In genomic region chr2:163875484-163875883, GRCm38 (mm10) we compare ENCODE assay signal across 14 mouse cellular contexts. TPM values are rescaled to one million over a fixed set of nuclear protein-coding genes. Genes with fewer than 3 reads are reported as not detected.
DNase-seq lines count a peak whose midpoint lies in the region; ATAC-seq lines count a peak whose summit lies in the region.
"Had no signal": no experiment of that assay in that cellular context is flagged by ENCODE, and none has a peak within 500 bp of the region (broad histone marks: within the 10 kb centered on the region; RNA-seq: fewer than 3 reads in every experiment).

No protein-coding gene starts in this region.

- DNase-seq in heart, postnatal 4 days: peak; percentile 19
- DNase-seq in testis, postnatal 10 days (ENCODE audit: low spot score): peak; percentile 69
- no peak for DNase-seq in testis, postnatal 14 days (ENCODE audit: low spot score)
- no peak for DNase-seq in midbrain, embryonic 11.5 days (ENCODE audit: low spot score, missing footprints)
- no peak for DNase-seq in liver, embryonic 11.5 days (ENCODE audit: low spot score)
- DNase-seq: thymus, postnatal 4 days had no signal

- no peak overlapping the region for H3K4me2 ChIP-seq in heart, embryonic 11.5 days
- no peak overlapping the region for H3K4me2 ChIP-seq in midbrain, embryonic 11.5 days
- H3K4me2 ChIP-seq in liver, embryonic 11.5 days: no peak overlapping the region
- H3K4me2 ChIP-seq in kidney, embryonic 15.5 days: no peak overlapping the region
- H3K4me2 ChIP-seq in intestine, embryonic 15.5 days (replicated peaks): no peak overlapping the region

- peaks cover 4% of the 10 kb centered on the region; the same call in 1 of the 2 replicates for H3K4me1 ChIP-seq in heart, embryonic 11.5 days (ENCODE audit: control insufficient read depth, insufficient read depth, low read length)
- peaks cover 15% of the 10 kb centered on the region for H3K4me1 ChIP-seq in midbrain, embryonic 11.5 days (ENCODE audit: control insufficient read depth, insufficient read depth, low read length)
- no peaks in the 10 kb centered on the region for H3K4me1 ChIP-seq in liver, embryonic 11.5 days (replicated peaks; ENCODE audit: control insufficient read depth, insufficient read depth, low read length)
- H3K4me1 ChIP-seq in kidney, embryonic 15.5 days: 0 out of 2 replicates have a peak, but pooled peaks cover 3% of the 10 kb centered on the region
- no peaks in the 10 kb centered on the region for H3K4me1 ChIP-seq in intestine, embryonic 15.5 days (replicated peaks)

- H3K36me3 ChIP-seq in heart, embryonic 11.5 days (ENCODE audit: control insufficient read depth, insufficient read depth, low read length): no peaks in the 10 kb centered on the region
- no peaks in the 10 kb centered on the region for H3K36me3 ChIP-seq in midbrain, embryonic 11.5 days (ENCODE audit: control insufficient read depth, insufficient read depth, low read length)
- H3K36me3 ChIP-seq in liver, embryonic 11.5 days (ENCODE audit: control insufficient read depth, insufficient read depth, low read length): no peaks in the 10 kb centered on the region
- no peaks in the 10 kb centered on the region for H3K36me3 ChIP-seq in kidney, embryonic 15.5 days
- H3K36me3 ChIP-seq in intestine, embryonic 15.5 days: no peaks in the 10 kb centered on the region
- H3K36me3 ChIP-seq: G1E had no signal

- no peak overlapping the region for H3K4me3 ChIP-seq in heart, embryonic 11.5 days (ENCODE audit: low read depth, low read length)
- H3K4me3 ChIP-seq in midbrain, embryonic 11.5 days (ENCODE audit: low read depth, low read length): no peak overlapping the region
- H3K4me3 ChIP-seq in liver, embryonic 11.5 days (ENCODE audit: low read depth, low read length): no peak overlapping the region
- H3K4me3 ChIP-seq in kidney, embryonic 15.5 days (replicated peaks): no peak overlapping the region
- no peak overlapping the region for H3K4me3 ChIP-seq in intestine, embryonic 15.5 days (replicated peaks)
- H3K4me3 ChIP-seq: erythroblast, embryonic 14.5 days had no signal

- ATAC-seq in heart, embryonic 11.5 days (replicated peaks; ENCODE audit: insufficient number of reproducible peaks, low FRiP score, low TSS enrichment): no peak
- ATAC-seq in midbrain, embryonic 11.5 days (ENCODE audit: low FRiP score): no peak
- ATAC-seq in liver, embryonic 11.5 days (replicated peaks; ENCODE audit: low FRiP score): no peak
- ATAC-seq in kidney, embryonic 15.5 days (replicated peaks; ENCODE audit: low FRiP score): no peak
- ATAC-seq in intestine, embryonic 15.5 days: no peak

- H3K27ac ChIP-seq in heart, embryonic 11.5 days (ENCODE audit: low read depth, low read length): no peak overlapping the region
- H3K27ac ChIP-seq in midbrain, embryonic 11.5 days (ENCODE audit: low read depth, low read length): no peak overlapping the region; the same call in 1 of the 2 replicates
- H3K27ac ChIP-seq in liver, embryonic 11.5 days (ENCODE audit: low read depth, low read length): no peak overlapping the region
- no peak overlapping the region for H3K27ac ChIP-seq in kidney, embryonic 15.5 days
- H3K27ac ChIP-seq in intestine, embryonic 15.5 days: no peak overlapping the region
- H3K27ac ChIP-seq: macrophage had no signal

- H3K27me3 ChIP-seq in heart, embryonic 11.5 days (ENCODE audit: control insufficient read depth, insufficient read depth, low read length): peaks cover 8% of the 10 kb centered on the region
- H3K27me3 ChIP-seq in midbrain, embryonic 11.5 days (ENCODE audit: control insufficient read depth, insufficient read depth, low read length): no peaks in the 10 kb centered on the region
- H3K27me3 ChIP-seq in liver, embryonic 11.5 days (replicated peaks; ENCODE audit: control insufficient read depth, insufficient read depth, low read length): no peaks in the 10 kb centered on the region
- H3K27me3 ChIP-seq in kidney, embryonic 15.5 days: no peaks in the 10 kb centered on the region
- no peaks in the 10 kb centered on the region for H3K27me3 ChIP-seq in intestine, embryonic 15.5 days (replicated peaks)

- no peaks in the 10 kb centered on the region for H3K9me3 ChIP-seq in heart, embryonic 11.5 days (replicated peaks; ENCODE audit: control insufficient read depth, low read length)
- no peaks in the 10 kb centered on the region for H3K9me3 ChIP-seq in midbrain, embryonic 11.5 days (ENCODE audit: control insufficient read depth, low read length)
- no peaks in the 10 kb centered on the region for H3K9me3 ChIP-seq in liver, embryonic 11.5 days (ENCODE audit: control insufficient read depth, low read length)
- no peaks in the 10 kb centered on the region for H3K9me3 ChIP-seq in kidney, embryonic 15.5 days (replicated peaks)
- H3K9me3 ChIP-seq in intestine, embryonic 15.5 days: no peaks in the 10 kb centered on the region
- H3K9me3 ChIP-seq: G1E had no signal

- H3K9ac ChIP-seq in heart, embryonic 11.5 days (ENCODE audit: low read depth, low read length): no peak overlapping the region
- H3K9ac ChIP-seq in midbrain, embryonic 11.5 days (ENCODE audit: low read length): peak overlapping the region; percentile 1; the same call in 1 of the 2 replicates
- H3K9ac ChIP-seq in liver, embryonic 11.5 days (ENCODE audit: low read depth, low read length): no peak overlapping the region
- H3K9ac ChIP-seq in kidney, embryonic 15.5 days: no peak overlapping the region
- H3K9ac ChIP-seq in intestine, embryonic 15.5 days: no peak overlapping the region

- WGBS in heart, embryonic 11.5 days (ENCODE audit: insufficient replicate concordance): 65% methylated on average over 7 of the region's 7 CpGs
- WGBS in midbrain, embryonic 11.5 days: 78% methylated on average over 7 of the region's 7 CpGs
- whole genome bisulfite sequencing in liver, embryonic 11.5 days: 69% methylated on average over 7 of the region's 7 CpGs
- WGBS in kidney, embryonic 15.5 days: 72% methylated on average over 7 of the region's 7 CpGs
- 82% methylated on average over 7 of the region's 7 CpGs for WGBS in intestine, embryonic 15.5 days

RNA-seq across cellular contexts. Expression of gene Kcnk15, which starts 22.0 kb away (rescaled TPM):
- not detected for total RNA-seq in heart, postnatal 4 days (2021)
- polyA plus RNA-seq in heart, embryonic 11.5 days (2014; fragmentation: Nextera tagmentation; extraction: Ambion mirVana): not detected in 2 replicates
- not detected in 2 replicates for polyA plus RNA-seq in midbrain, embryonic 11.5 days (2014; fragmentation: Nextera tagmentation; extraction: Ambion mirVana)
- not detected in 2 replicates for polyA plus RNA-seq in liver, embryonic 11.5 days (2014; fragmentation: Nextera tagmentation; extraction: Ambion mirVana)
- not detected in 2 replicates for polyA plus RNA-seq in kidney, embryonic 15.5 days (2015; fragmentation: Nextera tagmentation; extraction: Ambion mirVana)
- polyA plus RNA-seq in intestine, embryonic 15.5 days (2015; fragmentation: Nextera tagmentation; extraction: Ambion mirVana): not detected in 2 replicates
- total RNA-seq: G1E; hematopoietic stem cell, adult 5-6 weeks; layer of hippocampus, adult 8-10 months had no signal
- polyA plus RNA-seq: erythroblast, embryonic 14.5 days; G1E; macrophage had no signal

RNA-seq across cellular contexts. Expression of gene Rims4, which starts 43.0 kb away (rescaled TPM):
- under 1 TPM; 0.45 to 0.63 TPM for total RNA-seq in heart, postnatal 4 days (2021)
- polyA plus RNA-seq in heart, embryonic 11.5 days (2014; fragmentation: Nextera tagmentation; extraction: Ambion mirVana): 0.04 and 0.17 TPM in 2 replicates
- polyA plus RNA-seq in midbrain, embryonic 11.5 days (2014; fragmentation: Nextera tagmentation; extraction: Ambion mirVana): 0.62 and 1.1 TPM in 2 replicates
- polyA plus RNA-seq in liver, embryonic 11.5 days (2014; fragmentation: Nextera tagmentation; extraction: Ambion mirVana): 0.08 and 0.11 TPM in 2 replicates
- polyA plus RNA-seq in kidney, embryonic 15.5 days (2015; fragmentation: Nextera tagmentation; extraction: Ambion mirVana): 1.0 and 1.6 TPM in 2 replicates
- polyA plus RNA-seq in intestine, embryonic 15.5 days (2015; fragmentation: Nextera tagmentation; extraction: Ambion mirVana): 0.90 and 1.3 TPM in 2 replicates
- total RNA-seq: hematopoietic stem cell, adult 5-6 weeks had no signal
- polyA plus RNA-seq: erythroblast, embryonic 14.5 days; G1E; macrophage had no signal

RNA-seq across cellular contexts. Expression of gene Ccn5, which starts 54.8 kb away (rescaled TPM):
- 1 to 10 TPM in 1 of 2 experiments, under 1 TPM in 1; 0.98 to 1.5 TPM for total RNA-seq in heart, postnatal 4 days (2021)
- 0.14 and 0.17 TPM in 2 replicates for polyA plus RNA-seq in heart, embryonic 11.5 days (2014; fragmentation: Nextera tagmentation; extraction: Ambion mirVana)
- 0.40 and 0.54 TPM in 2 replicates for polyA plus RNA-seq in midbrain, embryonic 11.5 days (2014; fragmentation: Nextera tagmentation; extraction: Ambion mirVana)
- not detected in 2 replicates for polyA plus RNA-seq in liver, embryonic 11.5 days (2014; fragmentation: Nextera tagmentation; extraction: Ambion mirVana)
- polyA plus RNA-seq in kidney, embryonic 15.5 days (2015; fragmentation: Nextera tagmentation; extraction: Ambion mirVana): 0.62 and 1.0 TPM in 2 replicates
- 0.15 and 0.24 TPM in 2 replicates for polyA plus RNA-seq in intestine, embryonic 15.5 days (2015; fragmentation: Nextera tagmentation; extraction: Ambion mirVana)
- total RNA-seq: G1E; hematopoietic stem cell, adult 5-6 weeks had no signal
- polyA plus RNA-seq: erythroblast, embryonic 14.5 days; G1E; macrophage had no signal

Comparison
In these comparisons a context has a peak if more than half of its experiments do, and no peak if none do; other contexts are left out.
1. DNase-seq: peak in heart, postnatal 4 days (single experiment) and testis, postnatal 10 days (single experiment); none in testis, postnatal 14 days (single experiment), midbrain, embryonic 11.5 days (single experiment) and liver, embryonic 11.5 days (single experiment).